Mouse (Mus musculus): ENCODE measurements around the gene Slc26a3.

DNA sequence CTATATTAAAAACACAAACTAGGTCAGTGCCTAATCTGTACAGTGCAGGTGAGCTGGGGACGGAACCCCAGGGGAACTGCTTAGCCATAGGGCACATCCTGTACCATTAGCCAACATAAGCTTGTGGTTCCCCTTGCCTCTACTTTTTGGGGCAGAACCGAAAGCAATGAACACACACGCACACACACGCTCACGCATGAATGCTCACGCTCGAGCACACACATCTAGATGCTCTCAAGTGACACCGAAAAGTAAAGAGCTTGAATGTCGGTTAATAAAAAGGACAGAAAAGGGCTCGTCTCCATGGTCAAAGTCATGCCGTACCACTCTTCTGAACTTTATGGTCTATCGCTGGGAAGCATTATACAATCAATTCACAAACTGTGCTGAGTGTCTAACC lies 1.0 kb downstream of the Slc26a3 start:
- TF ChIP-seq POLR2A (IDR thresholded peaks at IDR 0.05; ENCODE audit: low read depth, low read length) (no peak), CTCF (IDR thresholded peaks at IDR 0.05; ENCODE audit: extremely low read depth, insufficient read depth, insufficient read length, insufficient replicate concordance) (no peak)
